ENCODE assay signal across 20 mouse cellular contexts in genomic region chr1:88935191-88935590, GRCm38 (mm10).
"Had no signal": no experiment of that assay in that cellular context is flagged by ENCODE, and none has a peak within 500 bp of the region (broad histone marks: within the 10 kb centered on the region; RNA-seq: fewer than 3 reads in every experiment).

No protein-coding gene starts in this region.

- ATAC-seq: intestine, postnatal 0 days; liver, embryonic 12.5 days; midbrain, embryonic 15.5 days had no signal

- H3K27ac ChIP-seq: kidney, postnatal 0 days; limb, embryonic 10.5 days; limb, embryonic 13.5 days; liver, embryonic 12.5 days; liver, embryonic 15.5 days; lung, embryonic 15.5 days; macrophage; midbrain, embryonic 12.5 days; midbrain, embryonic 15.5 days; neural tube, embryonic 12.5 days; neural tube, embryonic 15.5 days; stomach, embryonic 15.5 days had no signal

- H3K4me1 ChIP-seq: liver, embryonic 12.5 days; liver, embryonic 15.5 days; stomach, embryonic 15.5 days had no signal

- DNase-seq: kidney, adult 2 months; kidney, postnatal 25 days; layer of hippocampus, postnatal 36 days; liver; lung, adult 18-20 months; spleen, adult 18-20 months; thymus, postnatal 25 days had no signal

- H3K9ac ChIP-seq: limb, embryonic 13.5 days; liver, embryonic 12.5 days; liver, embryonic 15.5 days; lung, embryonic 15.5 days; midbrain, embryonic 12.5 days; midbrain, embryonic 15.5 days; neural tube, embryonic 12.5 days; neural tube, embryonic 15.5 days; stomach, embryonic 15.5 days had no signal

- H3K9me3 ChIP-seq: limb, embryonic 10.5 days; liver, embryonic 15.5 days; lung, embryonic 15.5 days; midbrain, embryonic 15.5 days; neural tube, embryonic 12.5 days; neural tube, embryonic 15.5 days; stomach, embryonic 15.5 days had no signal

- H3K4me2 ChIP-seq: limb, embryonic 13.5 days; liver, embryonic 12.5 days; liver, embryonic 15.5 days; lung, embryonic 15.5 days; midbrain, embryonic 12.5 days; midbrain, embryonic 15.5 days; neural tube, embryonic 12.5 days; neural tube, embryonic 15.5 days; stomach, embryonic 15.5 days had no signal

- H3K27me3 ChIP-seq: limb, embryonic 13.5 days; liver, embryonic 12.5 days; liver, embryonic 15.5 days; lung, embryonic 15.5 days; midbrain, embryonic 12.5 days; midbrain, embryonic 15.5 days; neural tube, embryonic 12.5 days; neural tube, embryonic 15.5 days; stomach, embryonic 15.5 days had no signal

- H3K36me3 ChIP-seq: limb, embryonic 10.5 days; limb, embryonic 13.5 days; liver, embryonic 12.5 days; liver, embryonic 15.5 days; lung, embryonic 15.5 days; midbrain, embryonic 12.5 days; midbrain, embryonic 15.5 days; neural tube, embryonic 12.5 days; neural tube, embryonic 15.5 days; stomach, embryonic 15.5 days had no signal

- H3K4me3 ChIP-seq: limb, embryonic 10.5 days; limb, embryonic 13.5 days; liver, embryonic 12.5 days; liver, embryonic 15.5 days; lung, embryonic 15.5 days; midbrain, embryonic 12.5 days; midbrain, embryonic 15.5 days; neural tube, embryonic 12.5 days; neural tube, embryonic 15.5 days; stomach, embryonic 15.5 days had no signal
